Mouse (Mus musculus) myocyte (in vitro differentiated cells): ENCODE data around the gene Lsm14b.

Experiments
- E2F4 ChIP-seq: IDR thresholded peaks from one replicate; pipeline ENCODE4 v1.6.1; 2011; ENCODE audit warnings: mild to moderate bottlenecking, control low read depth, moderate library complexity; ENCODE audit not compliant: insufficient read depth
- MYOD1 ChIP-seq, 3 experiments: IDR thresholded peaks; one replicate each; pipeline ENCODE4 v1.6.1; 2011; ENCODE audit warnings: control low read depth in 2 of 3, low read depth in 2 of 3, mild to moderate bottlenecking in 2 of 3, moderate library complexity in 1 of 3; ENCODE audit not compliant: insufficient read length in 2 of 3, control insufficient read depth in 1 of 3
- MYOG ChIP-seq, 3 experiments: IDR thresholded peaks; one replicate each; pipeline ENCODE4 v1.6.1; 2011; ENCODE audit warnings: control low read depth in 2 of 3, low read depth in 2 of 3, mild to moderate bottlenecking in 2 of 3; ENCODE audit not compliant: insufficient read length in 2 of 3, control insufficient read depth in 1 of 3, insufficient read depth in 1 of 3
- POLR2A ChIP-seq: IDR thresholded peaks from one replicate; pipeline ENCODE4 v1.6.1; 2011; ENCODE audit warnings: low read depth, mild to moderate bottlenecking, control low read depth, moderate library complexity; ENCODE audit not compliant: insufficient read length
- POLR2AphosphoS2 ChIP-seq: IDR thresholded peaks from one replicate; pipeline ENCODE4 v1.6.1; 2011; ENCODE audit warnings: low read depth, control low read depth; ENCODE audit not compliant: insufficient read length
- TCF3 ChIP-seq: IDR thresholded peaks from one replicate; pipeline ENCODE4 v1.6.1; 2011; ENCODE audit warnings: low read depth, control low read depth; ENCODE audit not compliant: insufficient read length
- USF1 ChIP-seq: IDR thresholded peaks from one replicate; pipeline ENCODE4 v1.6.1; 2011; ENCODE audit warnings: low read depth, mild to moderate bottlenecking, control low read depth, moderate library complexity

DNA sequence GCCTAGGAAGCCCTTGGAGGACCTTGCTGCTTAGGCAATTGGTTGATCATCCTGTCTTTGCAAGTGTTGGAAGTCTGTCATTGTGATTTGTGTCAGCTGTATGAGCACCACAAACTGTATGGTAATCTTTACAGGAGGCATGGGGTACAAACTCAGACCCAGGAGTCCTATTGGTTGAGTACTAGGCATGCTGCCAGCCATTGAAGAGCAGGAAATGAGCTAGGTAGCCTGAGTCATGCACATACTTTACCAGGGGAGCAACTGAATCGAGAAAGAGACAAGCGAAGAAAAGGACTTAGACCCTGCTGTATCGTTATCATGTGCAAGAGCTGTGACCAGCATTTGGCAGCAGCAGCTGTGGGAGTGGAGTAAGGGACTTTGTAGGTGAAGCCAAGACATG is 8.1 kb downstream of the Lsm14b start:
- no peak for TF ChIP-seq POLR2A
- TF ChIP-seq POLR2AphosphoS2: no peak
- TF ChIP-seq USF1: no peak
- TF ChIP-seq TCF3: no peak
- no peak for TF ChIP-seq MYOG (IDR thresholded peaks at IDR 0.05; ENCODE audit: control insufficient read depth in 1 of 3, insufficient read depth in 1 of 3, insufficient read length in 2 of 3, low read depth in 2 of 3)
- TF ChIP-seq E2F4: no peak
- no peak for TF ChIP-seq MYOD1 (IDR thresholded peaks at IDR 0.05; ENCODE audit: control insufficient read depth in 1 of 3, insufficient read length in 2 of 3, low read depth in 2 of 3)
